Mouse (Mus musculus): ENCODE data around the gene Antxr1.

Antxr1 gene

GRCm38 (mm10) chr6:87292911-87293851 is 42.4 kb downstream of the Antxr1 start:
- DNase-seq (ENCODE audit: low spot score in 2 of 2) = no peak

GRCm38 (mm10) chr6:87287251-87287650 is 48.4 kb downstream of the Antxr1 start:
- DNase-seq (ENCODE audit: low spot score in 2 of 2) = no peak

- no peak for DNase-seq (ENCODE audit: low spot score in 2 of 2)
These were observed 50.3 kb downstream of the Antxr1 start for GRCm38 (mm10) chr6:87285365-87285749.

GRCm38 (mm10) chr6:87284716-87285364 is 50.8 kb downstream of the Antxr1 start:
- no peak for DNase-seq (ENCODE audit: low spot score in 2 of 2)

- no peak for DNase-seq (ENCODE audit: low spot score in 2 of 2)
These were observed 53.3 kb downstream of the Antxr1 start for GRCm38 (mm10) chr6:87282346-87282781.

- no peak for DNase-seq (ENCODE audit: low spot score in 2 of 2)
These were observed 53.9 kb downstream of the Antxr1 start for GRCm38 (mm10) chr6:87281771-87282170.

GRCm38 (mm10) chr6:87278151-87278550 is 57.5 kb downstream of the Antxr1 start:
- no peak for DNase-seq (ENCODE audit: low spot score in 2 of 2)

GRCm38 (mm10) chr6:87277527-87277926 is 58.1 kb downstream of the Antxr1 start:
- DNase-seq (ENCODE audit: low spot score in 2 of 2) = no peak

GRCm38 (mm10) chr6:87276941-87277340 is 58.7 kb downstream of the Antxr1 start:
- no peak for DNase-seq (ENCODE audit: low spot score in 2 of 2)

GRCm38 (mm10) chr6:87274779-87275178 is 60.8 kb downstream of the Antxr1 start:
- peak in 1 of 2 experiments; percentile 26 for DNase-seq (ENCODE audit: low spot score in 2 of 2)

GRCm38 (mm10) chr6:87273791-87274190 is 61.8 kb downstream of the Antxr1 start:
- no peak for DNase-seq (ENCODE audit: low spot score in 2 of 2)

GRCm38 (mm10) chr6:87273141-87273540 is 62.5 kb downstream of the Antxr1 start:
- DNase-seq (ENCODE audit: low spot score in 2 of 2) = no peak

- DNase-seq (ENCODE audit: low spot score in 2 of 2) = no peak
These were observed 63.4 kb downstream of the Antxr1 start for GRCm38 (mm10) chr6:87272202-87272601.

- no peak for DNase-seq (ENCODE audit: low spot score in 2 of 2)
These were observed 65.2 kb downstream of the Antxr1 start for GRCm38 (mm10) chr6:87270452-87270851.

GRCm38 (mm10) chr6:87269950-87270349 is 65.7 kb downstream of the Antxr1 start:
- DNase-seq (ENCODE audit: low spot score in 2 of 2) = no peak

- DNase-seq (ENCODE audit: low spot score in 2 of 2) = no peak
These were observed 73.0 kb downstream of the Antxr1 start for GRCm38 (mm10) chr6:87262666-87263065.

- DNase-seq (ENCODE audit: low spot score in 2 of 2) = no peak
These were observed 76.6 kb downstream of the Antxr1 start for GRCm38 (mm10) chr6:87258976-87259375.

GRCm38 (mm10) chr6:87257981-87258775 is 77.4 kb downstream of the Antxr1 start:
- DNase-seq (ENCODE audit: low spot score in 2 of 2) = no peak

- DNase-seq (ENCODE audit: low spot score in 2 of 2) = no peak
These were observed 78.2 kb downstream of the Antxr1 start for GRCm38 (mm10) chr6:87257471-87257870.

GRCm38 (mm10) chr6:87255668-87256067 is 80.0 kb downstream of the Antxr1 start:
- DNase-seq (ENCODE audit: low spot score in 2 of 2) = no peak

GRCm38 (mm10) chr6:87254756-87255155 is 80.9 kb downstream of the Antxr1 start:
- DNase-seq (ENCODE audit: low spot score in 2 of 2) = no peak

- no peak for DNase-seq (ENCODE audit: low spot score in 2 of 2)
These were observed 83.9 kb downstream of the Antxr1 start for GRCm38 (mm10) chr6:87251716-87252115.
